Mouse (Mus musculus) left cerebral cortex, postnatal 4 days (tissue): ENCODE measurements around the gene Zfp324. TPM values are rescaled to one million over a fixed set of nuclear protein-coding genes. Genes with fewer than 3 reads are reported as not detected.
"Not testable (repeated sequence)": the region's sequence is repeated elsewhere in the genome, so short reads cannot be mapped to it uniquely, and the experiment has no call there.

Experiments
- DNase-seq: peaks from one replicate; pipeline ENCODE4 v3.0.0-alpha.2; 2022
- intact Hi-C: fragments of 180-260 bp; cut with DNase I; formaldehyde crosslinking; loops from one replicate; pipeline ENCODE4 v1.15.1; 2025
- total RNA-seq, 2 experiments: library from RNA; stranded (reverse); gene quantifications; 2 replicates each; pipeline ENCODE4 v1.2.3; 2021

Gene Zfp324
- 10 to 100 TPM; 17.5 to 17.8 TPM for total RNA-seq

DNA sequence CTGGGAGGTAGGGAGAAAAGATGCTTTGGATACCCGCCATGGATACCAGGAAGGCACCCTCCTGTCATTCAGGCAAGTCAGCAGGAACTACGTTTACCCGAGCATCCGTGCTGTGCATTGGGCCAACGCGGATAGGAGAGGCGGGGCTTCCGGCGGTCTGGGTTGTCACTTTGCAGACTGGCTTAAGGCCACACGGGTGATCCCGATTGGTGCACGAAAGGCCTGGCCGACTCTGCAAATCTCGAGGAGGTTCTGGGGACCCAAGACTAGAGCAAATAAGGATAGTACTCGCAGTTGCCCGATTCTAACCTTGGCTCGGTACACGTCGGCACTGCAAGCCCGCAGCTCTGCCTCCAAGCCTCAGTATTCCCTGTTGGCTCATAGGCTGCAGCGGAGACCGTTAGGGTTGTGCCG, at the start of gene Zfp324:
Gene Zfp324 (plus strand): TSS at position 161 of the 414 bp plus-strand sequence.
- DNase-seq: peak; percentile 91
- intact Hi-C loops: no loop called here

DNA sequence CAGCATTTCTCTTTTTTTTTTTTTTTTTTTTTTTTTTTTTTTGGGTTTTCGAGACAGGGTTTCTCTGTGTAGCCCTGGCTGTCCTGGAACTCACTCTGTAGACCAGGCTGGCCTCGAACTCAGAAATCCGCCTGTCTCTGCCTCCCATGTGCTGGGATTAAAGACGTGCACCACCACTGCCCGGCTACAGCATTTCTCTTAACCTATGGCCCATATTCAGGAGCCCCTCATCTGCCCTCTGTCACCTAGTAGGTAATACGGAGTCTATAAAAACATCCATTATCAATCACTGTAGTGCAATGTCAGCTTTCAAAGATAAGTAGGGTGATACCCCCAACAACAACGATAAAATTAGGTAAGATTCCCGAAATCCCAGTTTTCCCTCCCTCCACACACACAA, 45.1 kb upstream of the Zfp324 start:
- DNase-seq, intact Hi-C loops: not testable (repeated sequence)

DNA sequence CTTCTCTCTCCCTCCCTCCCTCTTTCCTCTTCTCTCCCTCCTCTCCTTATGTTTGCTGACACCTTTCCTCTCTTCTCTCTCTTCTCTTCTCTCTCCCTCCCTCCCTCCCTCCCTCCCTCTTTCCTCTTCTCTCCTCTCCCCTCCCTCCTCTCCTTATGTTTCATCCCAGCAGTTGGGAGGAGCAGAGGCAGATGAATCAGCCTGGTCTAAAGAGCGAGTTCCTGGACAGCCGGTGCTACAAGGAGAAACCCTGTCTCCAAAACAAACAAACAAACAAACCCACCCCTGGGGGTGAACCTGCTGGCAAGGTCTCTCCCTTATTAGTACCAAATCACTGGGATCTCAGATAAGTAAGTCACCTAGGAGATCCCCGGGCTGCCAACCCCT, 44.3 kb upstream of the Zfp324 start:
- intact Hi-C loops: no loop called here
- DNase-seq: no peak

DNA sequence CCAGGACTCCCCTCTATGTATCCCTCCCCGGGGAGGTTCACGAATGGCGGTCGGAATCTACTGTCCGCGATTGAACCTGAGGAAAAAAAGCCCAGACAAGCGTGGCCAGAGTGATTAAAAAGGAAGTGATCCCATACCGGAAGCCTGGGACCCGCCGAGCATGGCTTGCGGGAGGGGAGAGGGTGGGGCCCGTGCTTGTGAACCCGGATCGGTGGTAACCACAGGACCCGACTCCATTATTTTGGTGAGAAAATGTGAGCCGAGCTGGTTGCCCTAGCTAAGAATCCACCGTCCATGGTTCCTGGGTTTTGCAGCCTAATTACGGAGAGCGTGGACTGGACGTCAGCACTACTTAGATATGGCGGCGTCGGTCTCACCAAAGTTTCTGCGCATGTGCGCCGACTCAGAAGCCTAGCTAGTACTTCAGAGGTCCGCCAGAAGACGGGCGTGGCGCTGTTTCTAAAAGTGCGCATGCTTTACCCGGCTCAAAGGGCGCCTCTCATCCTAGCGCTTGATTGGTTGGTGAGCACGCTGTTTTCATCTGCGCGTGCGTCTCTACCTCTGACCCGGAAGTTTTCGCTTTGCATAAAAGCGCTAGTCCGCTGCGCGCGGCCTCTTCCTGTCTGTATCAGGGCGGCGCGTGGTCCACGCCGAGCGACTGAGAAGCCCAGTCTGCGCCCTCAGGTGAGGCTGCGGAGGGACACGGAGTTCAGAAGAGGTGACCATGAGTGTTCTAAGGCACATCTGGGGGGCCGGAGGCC, 43.8 kb upstream of the Zfp324 start, which contains the start of gene Rps5:
Gene Rps5 (plus strand): TSS at position 586 of the 761 bp plus-strand sequence.
- intact Hi-C loops: no loop called here

DNA sequence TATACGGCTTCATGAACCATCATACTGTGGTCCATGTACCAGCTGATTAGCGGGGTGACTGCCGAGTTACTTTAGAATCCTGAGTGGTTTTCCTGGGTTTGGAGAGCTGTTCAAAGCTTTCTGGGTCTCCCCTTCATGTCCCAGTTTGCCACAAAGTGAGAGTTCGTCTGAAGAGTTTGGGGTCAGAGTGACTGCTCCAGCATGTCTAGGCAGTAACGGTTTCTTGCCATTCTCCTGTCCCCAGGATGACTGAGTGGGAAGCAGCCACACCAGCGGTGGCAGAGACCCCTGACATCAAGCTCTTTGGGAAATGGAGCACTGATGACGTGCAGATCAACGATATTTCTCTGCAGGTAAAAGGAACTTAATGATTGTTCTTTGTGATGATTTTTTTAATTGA, 42.9 kb upstream of the Zfp324 start:
- intact Hi-C loops: no loop called here

More for the DNA sequence above, 43.8 kb upstream of the Zfp324 start, which contains the start of gene Rps5:
- DNase-seq: peak; percentile 99

DNA sequence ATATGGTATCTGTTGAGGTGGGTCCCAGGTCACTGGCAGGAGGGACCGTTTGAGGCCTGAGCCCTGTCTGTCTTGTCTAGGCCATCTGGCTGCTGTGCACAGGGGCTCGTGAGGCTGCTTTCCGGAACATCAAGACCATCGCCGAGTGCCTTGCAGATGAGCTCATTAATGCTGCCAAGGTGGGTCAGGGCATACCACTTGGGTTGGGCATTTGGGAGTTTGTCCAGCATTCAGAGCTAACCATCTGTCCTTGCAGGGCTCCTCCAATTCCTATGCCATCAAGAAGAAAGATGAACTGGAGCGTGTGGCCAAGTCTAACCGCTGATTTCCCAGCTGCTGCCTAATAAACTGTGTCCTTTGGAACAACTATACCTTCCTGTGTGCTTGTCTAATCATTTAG, 39.3 kb upstream of the Zfp324 start:
- intact Hi-C loops: no loop called here
- peak; percentile 73 for DNase-seq

More for the DNA sequence above, 42.9 kb upstream of the Zfp324 start:
- no peak for DNase-seq

DNA sequence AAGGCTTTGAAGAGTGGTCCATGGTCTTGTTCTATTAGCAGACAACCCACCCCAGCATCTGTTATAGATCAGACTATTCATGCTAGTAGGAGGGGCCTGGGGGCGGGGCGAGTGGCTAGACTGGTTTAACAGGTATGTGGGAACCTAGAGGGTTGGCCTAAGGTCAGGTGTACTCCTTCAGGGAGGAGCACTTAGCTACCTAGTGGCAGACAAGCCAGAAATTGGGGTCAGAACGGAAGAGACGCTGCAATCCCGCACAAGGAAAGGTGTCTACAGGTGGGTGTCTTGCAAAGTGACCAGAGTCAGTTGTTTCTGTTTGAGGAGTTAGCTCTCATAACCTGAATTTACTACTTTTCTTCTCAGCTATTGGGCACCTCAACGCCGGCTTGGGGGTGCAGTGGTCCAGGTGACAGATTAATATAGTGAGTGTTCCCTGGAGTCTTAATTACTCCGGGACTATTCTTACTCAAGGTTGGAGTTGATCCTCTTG, 38.4 kb upstream of the Zfp324 start, which contains the start of gene Rnf225:
Gene Rnf225 (plus strand): TSS at position 226 of the 490 bp plus-strand sequence.
- no peak for DNase-seq
- intact Hi-C loops: no loop called here

DNA sequence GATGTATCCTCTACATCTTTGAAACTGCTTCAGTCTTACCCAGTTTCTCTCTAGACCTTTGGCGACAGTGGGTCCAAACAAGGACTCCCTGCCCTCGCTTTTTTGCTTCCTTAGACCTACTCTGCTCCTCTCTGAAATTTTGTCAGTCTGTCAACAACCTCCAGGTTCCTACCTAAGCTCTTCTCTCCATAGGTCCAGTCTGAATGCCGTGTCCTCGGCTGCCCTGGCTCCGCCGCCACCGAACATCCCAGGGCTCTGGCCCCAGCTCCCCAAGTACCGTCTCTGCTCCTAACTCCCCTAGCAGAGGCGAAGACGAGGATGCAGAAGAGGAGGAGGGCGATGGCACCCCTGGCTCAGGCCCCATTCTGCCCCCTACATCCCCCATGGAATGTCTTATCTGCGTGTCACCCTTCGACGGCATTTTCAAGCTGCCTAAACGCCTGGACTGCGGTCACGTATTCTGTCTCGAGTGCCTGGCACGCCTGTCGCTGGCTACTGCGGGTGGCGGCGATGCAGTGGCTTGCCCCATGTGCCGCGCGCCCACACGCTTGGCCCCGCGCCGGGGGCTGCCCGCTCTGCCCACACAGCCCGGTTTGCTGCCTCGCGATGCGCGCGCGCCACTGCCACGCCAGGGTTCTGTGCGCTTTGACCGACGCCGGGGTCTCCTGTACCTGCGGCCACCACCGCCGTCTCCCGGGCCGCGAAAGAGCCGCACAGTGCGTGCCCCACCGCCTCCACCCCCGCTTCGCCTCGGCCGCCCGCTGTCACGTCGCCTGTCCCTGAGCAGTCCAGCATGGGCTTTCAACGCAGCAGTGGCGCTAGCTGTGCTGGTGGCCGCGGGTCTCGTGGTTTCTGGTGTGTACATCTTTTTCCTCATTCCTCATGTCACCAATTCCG, 37.7 kb upstream of the Zfp324 start:
- peak; percentile 70 for DNase-seq
- intact Hi-C loops: no loop called here

DNA sequence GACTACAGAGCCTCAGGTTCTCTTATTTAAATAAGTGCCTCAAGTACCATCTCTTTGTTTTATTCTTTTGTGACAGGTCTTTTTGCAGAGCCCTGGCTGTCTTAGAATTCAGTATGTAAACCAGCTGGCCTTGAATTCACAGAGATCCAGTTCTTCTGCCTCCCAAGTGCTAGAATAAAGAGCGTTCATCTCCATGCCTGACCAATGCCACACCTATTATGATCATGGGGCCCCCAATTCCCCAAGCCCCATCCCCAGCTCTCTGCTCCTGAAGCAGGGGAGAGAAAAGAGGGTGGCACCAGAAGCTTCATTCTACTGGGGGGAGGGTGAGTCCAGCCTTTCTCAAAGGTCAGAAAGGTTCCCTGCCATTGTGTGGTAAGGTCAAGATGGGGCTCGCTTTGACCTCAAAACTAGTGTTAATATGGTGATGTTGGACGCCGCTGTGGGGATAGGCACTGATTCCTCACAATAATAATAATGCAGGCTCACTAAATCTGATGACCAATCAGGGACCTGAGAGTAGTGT, 32.0 kb upstream of the Zfp324 start:
- no peak for DNase-seq
- intact Hi-C loops: no loop called here

DNA sequence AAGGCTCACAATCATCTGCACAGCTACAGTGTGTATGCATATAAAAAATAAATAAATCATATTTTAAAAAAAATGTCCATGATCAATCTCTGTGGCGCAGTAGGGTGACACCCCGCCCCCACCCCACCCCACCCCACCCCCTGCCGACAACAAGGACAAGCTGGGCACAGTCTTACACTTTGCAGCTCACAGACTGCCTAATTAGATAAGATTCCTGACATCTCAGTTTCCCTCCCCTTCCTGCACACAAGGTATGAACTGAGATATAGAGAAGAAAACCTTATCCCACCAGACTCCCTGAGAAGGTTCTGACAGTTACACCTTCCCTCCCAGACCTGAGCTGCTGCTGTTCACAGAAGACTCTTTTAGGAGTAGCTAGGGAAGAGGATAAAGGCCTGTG, 30.8 kb upstream of the Zfp324 start:
- DNase-seq: no peak

DNA sequence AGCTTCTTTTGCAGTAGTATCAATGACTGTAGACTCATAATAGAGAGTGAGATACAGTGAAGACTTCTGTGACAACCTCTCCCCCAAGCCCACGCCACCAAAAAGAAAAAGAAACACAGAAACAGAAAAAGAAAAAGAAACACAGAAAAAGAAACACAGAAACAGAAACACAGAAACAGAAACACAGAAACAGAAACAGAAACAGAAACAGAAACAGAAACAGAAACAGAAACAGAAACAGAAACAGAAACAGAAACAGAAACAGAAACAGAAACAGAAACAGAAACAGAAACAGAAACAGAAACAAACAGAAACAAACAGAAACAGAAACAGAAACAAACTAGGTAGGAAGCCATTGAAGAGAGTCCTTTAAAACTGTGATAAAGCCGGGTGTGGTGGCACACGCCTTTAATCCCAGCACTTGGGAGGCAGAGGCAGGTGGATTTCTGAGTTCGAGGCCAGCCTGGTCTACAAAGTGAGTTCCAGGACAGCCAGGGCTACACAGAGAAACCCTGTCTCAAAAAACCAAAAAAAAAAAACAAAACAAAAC, 28.3 kb upstream of the Zfp324 start:
- DNase-seq, intact Hi-C loops: not testable (repeated sequence)

More for the DNA sequence above, 30.8 kb upstream of the Zfp324 start:
- intact Hi-C loops: no loop called here

DNA sequence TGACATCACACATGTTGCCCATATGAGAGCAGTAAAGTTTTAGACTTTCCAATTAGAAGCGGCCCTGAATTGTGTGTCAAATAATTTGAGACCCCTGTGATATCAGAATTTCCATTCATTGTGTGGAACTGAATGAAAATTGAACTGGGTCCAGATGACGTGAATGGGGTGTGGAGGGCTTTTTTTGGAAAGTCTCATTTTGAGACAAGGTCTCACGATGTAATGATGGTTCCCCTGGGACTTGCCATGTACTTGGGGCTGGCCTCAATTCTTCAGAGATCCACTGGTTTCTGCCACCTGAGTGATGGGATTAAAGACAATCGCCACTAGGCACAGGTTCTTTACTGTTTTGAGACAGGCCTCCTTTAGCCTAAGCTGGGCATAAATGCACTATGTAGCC, 25.0 kb upstream of the Zfp324 start:
- DNase-seq: no peak
- intact Hi-C loops: no loop called here

DNA sequence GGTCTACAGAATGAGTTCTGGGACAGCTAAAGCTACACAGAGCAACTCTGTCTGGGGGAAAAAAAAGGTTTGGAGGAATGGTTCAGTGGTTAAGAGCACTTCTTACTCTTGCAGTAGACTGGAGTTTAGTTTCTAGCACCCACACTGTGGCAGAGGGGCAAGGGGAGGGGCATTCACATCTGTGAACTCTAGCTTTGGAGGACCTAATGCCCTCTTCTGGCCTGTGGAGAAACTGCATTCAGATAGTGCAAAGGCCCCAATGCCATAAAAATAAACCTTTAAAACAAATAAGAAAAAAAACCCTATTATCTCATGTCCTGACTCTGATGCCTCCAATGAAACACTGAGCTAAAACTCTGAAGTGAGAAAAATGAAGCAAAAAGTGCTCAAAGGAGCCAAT, 22.1 kb upstream of the Zfp324 start:
- no peak for DNase-seq
- intact Hi-C loops: no loop called here

DNA sequence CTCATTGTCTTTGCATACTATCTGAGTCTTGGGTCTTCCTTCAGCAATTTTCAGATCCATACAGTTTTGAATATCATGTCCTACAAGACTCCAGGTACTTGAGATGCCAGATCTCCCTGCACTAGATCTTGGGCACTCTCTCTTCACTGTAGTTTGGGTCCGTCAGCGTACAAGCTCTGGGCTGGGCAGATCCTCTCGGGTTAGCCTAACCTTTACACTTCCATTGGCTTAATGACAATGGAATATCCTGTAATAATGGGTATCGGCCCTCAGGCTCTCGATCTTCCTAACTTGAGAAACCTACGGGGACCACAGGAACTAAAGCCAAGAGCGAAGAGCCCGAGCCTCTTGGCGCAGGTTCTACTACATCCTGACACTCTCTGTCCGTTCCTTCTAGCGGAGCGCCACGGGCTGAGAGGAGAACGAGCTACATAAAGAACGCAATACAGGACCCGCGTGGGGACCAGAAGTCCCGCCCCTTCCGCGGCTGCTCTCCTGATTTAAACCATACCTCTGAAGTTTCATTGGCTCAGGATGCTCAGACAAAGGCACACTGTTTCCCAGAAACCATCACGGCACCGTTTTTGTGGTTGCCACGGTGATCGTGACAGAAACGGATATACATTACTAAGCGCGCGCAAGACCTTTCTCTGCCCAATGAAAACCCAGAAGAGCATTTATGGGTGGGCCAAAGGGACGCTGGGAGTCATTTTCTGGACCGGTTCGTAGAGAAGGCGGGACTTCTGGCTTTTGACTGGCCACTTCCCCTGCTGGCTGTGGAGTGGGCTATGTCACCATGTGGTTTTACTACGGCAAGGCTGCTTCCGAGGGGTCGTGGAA, 16.4 kb upstream of the Zfp324 start:
- intact Hi-C loops: no loop called here

DNA sequence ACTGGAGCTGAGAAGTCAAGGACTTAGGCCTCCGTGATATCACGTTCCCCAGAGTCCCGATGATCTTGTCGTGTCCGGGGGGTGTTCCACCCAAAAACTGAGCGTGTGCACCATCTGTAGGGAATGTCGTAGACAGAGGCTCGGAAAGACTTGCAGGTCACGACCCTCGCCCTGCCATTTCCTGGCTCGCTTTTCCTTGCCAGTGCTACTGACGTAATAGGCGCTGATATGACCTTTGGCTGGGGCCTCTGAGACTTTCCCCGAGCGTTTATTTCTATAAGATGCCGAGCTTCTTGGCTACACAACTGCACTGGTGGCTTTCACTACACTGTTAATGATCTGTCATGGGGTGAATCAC, 15.8 kb upstream of the Zfp324 start:
- intact Hi-C loops: no loop called here
- no peak for DNase-seq

More for the DNA sequence above, 16.4 kb upstream of the Zfp324 start:
- peak; percentile 91 for DNase-seq

DNA sequence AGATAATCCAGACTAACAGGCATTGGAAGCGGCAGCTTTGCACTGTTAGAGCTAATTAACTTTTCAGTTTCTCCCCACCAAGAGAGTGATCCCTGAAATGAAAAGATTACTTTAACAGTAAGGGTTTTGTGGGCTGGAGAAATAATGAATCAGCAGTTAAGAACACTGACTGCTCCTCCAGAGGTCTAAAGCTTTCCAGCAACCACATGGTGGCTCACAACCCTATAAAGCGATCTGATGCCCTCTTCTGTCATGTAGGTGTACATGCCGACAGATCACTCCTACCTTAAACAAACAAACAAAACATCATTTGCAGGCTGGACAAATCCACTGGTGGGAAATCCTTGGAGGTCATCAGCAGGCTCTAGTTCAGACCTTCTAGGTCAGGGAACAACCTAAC, 10.7 kb upstream of the Zfp324 start:
- DNase-seq: no peak
- intact Hi-C loops: no loop called here

DNA sequence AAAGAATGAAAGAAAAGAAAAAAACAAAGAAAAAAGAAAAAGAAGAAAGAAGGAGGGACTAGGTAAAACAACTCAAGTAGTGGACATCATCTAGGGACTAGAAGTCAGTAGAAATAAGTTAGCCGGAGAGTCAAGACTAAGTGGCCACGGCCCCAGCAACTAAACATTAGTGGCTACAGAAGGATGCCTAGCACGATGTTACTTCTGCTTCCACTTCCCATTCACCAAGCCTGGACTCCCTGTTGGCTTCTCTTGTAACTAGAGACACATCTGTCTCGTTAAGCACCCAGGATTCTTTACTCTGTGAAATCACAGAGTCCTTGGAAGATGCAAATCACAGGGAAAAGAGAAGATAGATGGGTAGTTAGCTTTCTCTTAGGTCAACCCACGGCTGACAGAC, 8.1 kb upstream of the Zfp324 start:
- DNase-seq: no peak
- intact Hi-C loops: no loop called here

DNA sequence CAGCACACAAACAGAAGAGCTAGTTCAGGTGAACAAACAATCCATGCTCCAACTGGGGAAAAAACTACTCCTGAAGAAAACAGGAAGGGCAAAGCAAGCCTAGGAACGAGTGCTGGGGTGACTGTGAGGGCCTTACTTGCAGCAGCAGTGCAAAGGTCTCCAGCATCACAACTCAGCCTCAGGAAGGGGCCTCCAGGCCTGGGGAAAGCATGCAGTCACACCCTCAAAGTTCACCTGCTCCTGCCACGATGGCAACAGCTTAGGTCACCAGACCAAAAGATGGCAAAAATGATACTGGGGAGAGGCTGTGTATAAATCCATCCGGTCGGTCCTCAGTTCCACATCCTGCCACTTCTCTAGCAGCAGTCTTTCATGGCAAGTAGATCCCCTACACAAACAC, 6.7 kb upstream of the Zfp324 start:
- no peak for DNase-seq
- intact Hi-C loops: no loop called here

DNA sequence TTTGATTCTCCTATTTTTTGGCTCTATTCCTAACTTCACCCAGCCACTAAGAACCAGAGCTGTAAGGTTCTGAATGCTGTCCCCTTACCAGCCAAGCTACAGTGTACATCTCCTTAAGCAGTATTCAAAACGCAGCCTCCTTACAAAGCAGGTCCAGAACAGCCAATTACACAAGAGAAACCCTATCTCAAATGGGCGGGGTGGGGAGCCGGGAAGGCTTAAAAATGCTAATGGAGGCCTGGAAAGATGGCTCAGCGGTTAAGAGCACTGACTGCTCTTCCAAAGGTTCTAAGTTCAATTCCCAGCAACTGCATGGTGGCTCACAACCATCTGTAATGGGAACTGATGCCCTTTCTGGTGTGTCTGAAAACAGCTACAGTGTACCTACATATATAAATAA, 5.9 kb upstream of the Zfp324 start:
- intact Hi-C loops: no loop called here
- DNase-seq: no peak

DNA sequence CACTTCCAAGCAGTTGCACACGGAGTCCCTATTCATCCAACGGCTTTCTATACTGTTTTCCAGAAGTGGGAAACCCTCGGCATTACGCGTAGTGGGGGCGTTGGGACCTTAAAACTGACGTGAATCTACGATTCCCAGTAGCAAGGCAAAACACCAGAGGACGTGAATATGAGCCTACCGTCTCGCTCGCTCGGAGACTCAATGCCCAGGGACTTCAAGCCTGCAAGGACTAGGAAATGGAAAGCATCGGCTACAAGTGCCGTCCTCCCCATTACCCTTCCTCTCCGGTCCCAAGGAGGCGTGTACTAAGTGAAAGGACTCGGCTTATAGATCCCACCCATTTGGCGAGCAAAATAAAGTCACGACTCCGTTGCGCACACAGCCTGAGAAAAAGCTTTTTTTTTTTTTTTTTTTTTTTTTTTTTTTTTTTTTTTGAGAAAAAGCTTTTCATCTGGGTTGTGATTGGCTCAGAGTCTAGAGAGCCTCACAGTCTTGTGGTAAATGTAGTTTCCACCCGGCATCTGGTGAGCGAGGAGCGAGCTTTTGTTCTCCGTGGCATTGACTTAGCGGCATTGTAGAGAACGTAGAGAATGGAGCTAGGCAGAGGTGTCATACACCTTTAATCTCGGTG, 4.0 kb upstream of the Zfp324 start:
- intact Hi-C loops: no loop called here
- peak; percentile 45 for DNase-seq
